Mouse (Mus musculus): Measurements from ENCODE around the gene Olfr830. TPM values are rescaled to one million over a fixed set of nuclear protein-coding genes. Genes with fewer than 3 reads are reported as not detected.
"Not testable (repeated sequence)": the region's sequence is repeated elsewhere in the genome, so short reads cannot be mapped to it uniquely, and the experiment has no call there.

Gene Olfr830
- total RNA-seq (2015; ENCODE audit: low replicate concordance) = not detected in 2 replicates
- total RNA-seq (2017; ENCODE audit: low replicate concordance) = not detected in 2 replicates

DNA sequence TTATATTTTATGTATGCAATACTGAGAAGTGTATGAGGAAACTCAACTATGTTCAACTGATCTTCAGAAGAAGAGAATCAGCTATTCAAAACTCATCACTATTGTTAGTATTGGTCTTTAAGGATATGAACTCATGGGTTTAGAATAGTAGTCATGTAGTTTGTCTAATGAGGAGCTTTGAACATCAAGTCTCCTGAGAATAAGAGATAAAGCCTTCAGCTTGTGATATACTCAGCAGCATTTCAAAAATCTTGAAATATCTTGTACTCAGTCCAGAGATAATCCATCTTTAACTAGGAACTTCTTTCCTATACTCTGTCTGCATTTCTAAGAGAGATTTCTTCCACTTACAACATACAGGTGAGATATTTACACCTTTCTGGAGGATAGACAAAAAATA, at the start of gene Olfr830:
Olfr830 (plus strand) TSS at position 301 of the 400 bp plus-strand sequence.
- no peak for ATAC-seq (replicated peaks; ENCODE audit: low FRiP score, poor library complexity, severe bottlenecking)

DNA sequence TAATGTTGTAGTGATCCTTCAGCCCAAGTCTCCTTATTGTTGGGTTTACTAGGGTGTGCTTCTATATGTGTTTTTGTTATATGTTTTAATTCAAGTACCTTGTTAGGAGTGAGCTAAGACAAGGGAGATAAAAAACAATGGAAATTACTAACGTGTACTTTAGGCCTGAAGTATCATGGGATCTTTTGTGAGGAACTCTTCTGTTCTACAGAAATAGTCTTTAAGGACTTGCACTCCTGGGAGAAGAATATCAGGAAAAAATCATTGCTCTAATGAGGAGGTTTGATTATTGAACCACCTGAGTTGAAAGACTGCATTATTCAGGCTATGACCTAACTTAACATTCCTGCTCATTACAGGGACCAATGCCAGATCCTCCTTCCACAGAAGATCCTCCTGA, 19.9 kb upstream of the Olfr830 start, which contains the start of gene Olfr829:
Olfr829 (plus strand) TSS at position 301 of the 400 bp plus-strand sequence.
- no peak for ATAC-seq (replicated peaks; ENCODE audit: low FRiP score, poor library complexity, severe bottlenecking)

DNA sequence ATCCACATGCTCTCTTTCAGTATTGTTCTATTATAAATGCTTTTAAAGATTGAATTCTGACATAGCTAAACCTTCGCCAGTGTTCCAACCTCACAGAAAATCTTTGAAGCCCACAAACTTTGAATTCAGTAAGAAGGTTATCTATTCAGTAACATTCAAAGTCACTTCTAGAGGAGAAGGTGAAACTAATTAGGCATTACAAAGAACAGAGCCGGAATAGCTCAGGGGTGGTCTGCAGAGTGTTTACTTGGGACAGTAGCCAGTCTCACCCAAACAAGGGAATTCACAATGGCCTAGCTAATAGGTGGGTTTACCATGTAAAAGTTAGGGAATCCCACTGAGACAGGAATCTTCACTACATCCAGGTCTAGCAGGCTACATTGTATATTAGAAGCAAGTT, 33.2 kb downstream of the Olfr830 start:
- not testable (repeated sequence) for ATAC-seq (replicated peaks; ENCODE audit: low FRiP score, poor library complexity, severe bottlenecking)

DNA sequence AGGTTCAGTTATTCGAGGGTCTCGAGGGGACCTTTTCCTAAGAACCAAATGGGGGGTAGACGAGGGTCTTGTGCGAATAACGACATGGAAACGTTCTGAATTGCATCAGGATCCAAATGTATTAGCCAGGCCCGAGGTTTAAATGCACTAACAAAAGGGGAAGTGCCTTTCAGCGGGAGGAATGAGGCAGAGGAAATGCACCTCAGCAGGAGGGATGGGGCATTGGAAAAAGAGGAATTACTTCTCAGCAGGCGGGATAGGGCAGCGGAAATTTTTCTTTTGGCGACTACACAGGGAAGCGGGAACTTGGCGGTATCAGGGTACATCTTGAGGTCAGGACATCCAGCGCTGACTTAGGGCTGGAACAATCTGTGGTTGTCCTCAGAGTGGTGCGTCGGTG, 53.4 kb downstream of the Olfr830 start:
- ATAC-seq (replicated peaks; ENCODE audit: low FRiP score, poor library complexity, severe bottlenecking) = not testable (repeated sequence)

Other genes starting within 250 kb of the Olfr830 start
- gene Muc16, start 200.2 kb upstream of the Olfr830 start, total RNA-seq (2015; ENCODE audit: low replicate concordance) = not detected in 2 replicates
- gene Muc16, start 200.2 kb upstream of the Olfr830 start, total RNA-seq (2017; ENCODE audit: low replicate concordance) = not detected in 2 replicates
- gene Olfr24, start 110.7 kb upstream of the Olfr830 start, total RNA-seq (2015; ENCODE audit: low replicate concordance) = not detected in 2 replicates
- not detected in 2 replicates for gene Olfr24, start 110.7 kb upstream of the Olfr830 start, total RNA-seq (2017; ENCODE audit: low replicate concordance)
- gene Olfr828, start 55.2 kb upstream of the Olfr830 start, total RNA-seq (2015; ENCODE audit: low replicate concordance) = not detected in 2 replicates
- not detected in 2 replicates for gene Olfr828, start 55.2 kb upstream of the Olfr830 start, total RNA-seq (2017; ENCODE audit: low replicate concordance)
- gene Olfr829, start 19.8 kb upstream of the Olfr830 start, total RNA-seq (2015; ENCODE audit: low replicate concordance) = not detected in 2 replicates
- not detected in 2 replicates for gene Olfr829, start 19.8 kb upstream of the Olfr830 start, total RNA-seq (2017; ENCODE audit: low replicate concordance)
- gene Olfr832, start 62.4 kb downstream of the Olfr830 start, total RNA-seq (2015; ENCODE audit: low replicate concordance) = not detected in 2 replicates
- gene Olfr832, start 62.4 kb downstream of the Olfr830 start, total RNA-seq (2017; ENCODE audit: low replicate concordance) = not detected in 2 replicates
- not detected in 2 replicates for gene Olfr834, start 113.3 kb downstream of the Olfr830 start, total RNA-seq (2015; ENCODE audit: low replicate concordance)
- not detected in 2 replicates for gene Olfr834, start 113.3 kb downstream of the Olfr830 start, total RNA-seq (2017; ENCODE audit: low replicate concordance)
- not detected in 2 replicates for gene Olfr835, start 158.0 kb downstream of the Olfr830 start, total RNA-seq (2015; ENCODE audit: low replicate concordance)
- not detected in 2 replicates for gene Olfr835, start 158.0 kb downstream of the Olfr830 start, total RNA-seq (2017; ENCODE audit: low replicate concordance)
- not detected in 2 replicates for gene Olfr836, start 245.7 kb downstream of the Olfr830 start, total RNA-seq (2015; ENCODE audit: low replicate concordance)
- gene Olfr836, start 245.7 kb downstream of the Olfr830 start, total RNA-seq (2017; ENCODE audit: low replicate concordance) = not detected in 2 replicates